Mouse (Mus musculus): ENCODE measurements at regions not wholly inside any gene's neighbourhood (a gene's known extent, or its start where the extent isn't known, plus 50 kb on each side); places are given as distances from the start of the nearest gene placed in this dataset.

DNA sequence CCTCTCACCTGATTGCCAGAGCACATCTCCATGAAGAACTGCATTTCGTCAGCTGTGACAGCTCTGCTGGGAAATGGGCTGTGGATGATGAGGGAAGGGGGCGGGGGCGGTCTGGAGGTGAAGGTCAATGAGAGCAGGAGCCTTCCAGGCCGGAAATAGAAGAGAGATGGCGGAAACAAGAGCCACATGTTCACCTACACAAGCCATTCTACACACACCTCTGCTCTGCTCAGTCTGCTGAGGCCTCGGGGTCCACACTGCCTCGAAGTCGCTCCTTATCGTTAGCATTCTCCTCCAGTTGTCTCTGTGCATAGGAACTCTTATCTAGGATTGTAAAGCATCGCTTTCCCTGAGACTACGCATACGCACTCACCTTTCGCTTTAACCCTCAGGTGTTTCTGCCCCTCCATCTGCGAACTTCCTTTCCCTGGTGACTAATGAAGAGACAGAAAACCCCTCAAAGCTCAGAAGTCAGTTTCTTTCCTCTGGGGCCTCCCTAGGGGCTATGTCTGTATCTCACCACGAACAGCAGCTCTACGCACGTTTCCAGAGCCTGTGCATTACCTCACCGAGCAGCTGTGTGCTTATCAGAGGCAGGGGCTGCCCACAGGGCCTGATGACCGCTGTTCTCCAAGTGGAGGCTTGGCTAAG, 53.0 kb upstream of the Phc1 start:
- TF ChIP-seq CTCF (IDR thresholded peaks at IDR 0.05) (no peak), EP300 (IDR thresholded peaks at IDR 0.05) (no peak)
